Mouse (Mus musculus) MEL (cell line): ENCODE measurements at regions not wholly inside any gene's neighbourhood (a gene's known extent, or its start where the extent isn't known, plus 50 kb on each side); places are given as distances from the start of the nearest gene placed in this dataset.

Experiments used
- CHD1 ChIP-seq: IDR thresholded peaks from 2 replicates; pipeline ENCODE4 v1.6.1; 2012; ENCODE audit warnings: low read depth, mild to moderate bottlenecking, inconsistent platforms, low read length, improper control_type of control experiment
- CHD2 ChIP-seq: IDR thresholded peaks from 2 replicates; pipeline ENCODE4 v1.6.1; 2011; ENCODE audit warnings: low read length, improper control_type of control experiment
- CTCF ChIP-seq, 3 experiments: IDR thresholded peaks in 2 of 3; conservative IDR thresholded peaks in 1 of 3; 2 replicates each; pipeline ENCODE4 v1.5.1; 2011 to 2012; ENCODE audit warnings: low read length in 3 of 3, low read depth in 2 of 3, mild to moderate bottlenecking in 2 of 3, improper control_type of control experiment in 1 of 3, inconsistent platforms in 1 of 3, mixed read lengths in 1 of 3, moderate library complexity in 1 of 3; ENCODE audit not compliant: control insufficient read depth in 1 of 3, insufficient read depth in 1 of 3, poor library complexity in 1 of 3, severe bottlenecking in 1 of 3
- E2F4 ChIP-seq: IDR thresholded peaks from 2 replicates; pipeline ENCODE4 v1.6.1; 2011; ENCODE audit warnings: low read depth, low read length, improper control_type of control experiment, borderline replicate concordance
- EP300 ChIP-seq, 2 experiments: IDR thresholded peaks; 2 replicates each; pipeline ENCODE4 v1.6.1; 2011; ENCODE audit warnings: improper control_type of control experiment in 2 of 2, low read length in 2 of 2, low read depth in 1 of 2, mild to moderate bottlenecking in 1 of 2
- MAZ ChIP-seq: IDR thresholded peaks from 2 replicates; pipeline ENCODE4 v1.6.1; 2012; ENCODE audit warnings: low read depth, mild to moderate bottlenecking, inconsistent platforms, low read length, improper control_type of control experiment
- POLR2A ChIP-seq, 2 experiments: IDR thresholded peaks; 2 replicates each; pipeline ENCODE4 v1.6.1; 2011 to 2012; ENCODE audit warnings: low read length in 2 of 2, mild to moderate bottlenecking in 2 of 2, control low read depth in 1 of 2, improper control_type of control experiment in 1 of 2, low read depth in 1 of 2, moderate library complexity in 1 of 2; ENCODE audit not compliant: control insufficient read depth in 1 of 2, insufficient read depth in 1 of 2, poor library complexity in 1 of 2
- POLR2AphosphoS2 ChIP-seq: IDR thresholded peaks from 2 replicates; pipeline ENCODE4 v1.6.1; 2011; ENCODE audit warnings: low read length, improper control_type of control experiment
- SMC3 ChIP-seq: IDR thresholded peaks from 2 replicates; pipeline ENCODE4 v1.6.1; 2011; ENCODE audit warnings: low read depth, low read length, improper control_type of control experiment
- TCF12 ChIP-seq: IDR thresholded peaks from 2 replicates; pipeline ENCODE4 v1.6.1; 2014; ENCODE audit warnings: low read depth, mild to moderate bottlenecking, inconsistent platforms, low read length, improper control_type of control experiment, moderate library complexity
- USF1 ChIP-seq: IDR thresholded peaks from 2 replicates; pipeline ENCODE4 v1.6.1; 2014; ENCODE audit warnings: low read depth, mild to moderate bottlenecking, inconsistent platforms, low read length, improper control_type of control experiment, moderate library complexity
- ZC3H11A ChIP-seq: IDR thresholded peaks from 2 replicates; pipeline ENCODE4 v1.6.1; 2012; ENCODE audit warnings: low read depth, mild to moderate bottlenecking, inconsistent platforms, low read length, improper control_type of control experiment
- ZMIZ1 ChIP-seq: IDR thresholded peaks from 2 replicates; pipeline ENCODE4 v1.6.1; 2012; ENCODE audit warnings: low read depth, mild to moderate bottlenecking, inconsistent platforms, low read length, improper control_type of control experiment, moderate library complexity

- no peak for TF ChIP-seq CTCF (IDR thresholded peaks at IDR 0.05 in 2 of 3, conservative IDR thresholded peaks at IDR 0.05 in 1 of 3; ENCODE audit: control insufficient read depth in 1 of 3, insufficient read depth in 1 of 3, low read depth in 2 of 3, low read length in 3 of 3, poor library complexity in 1 of 3, severe bottlenecking in 1 of 3)
- TF ChIP-seq CHD2 = no peak
- TF ChIP-seq POLR2A (IDR thresholded peaks at IDR 0.05; ENCODE audit: control insufficient read depth in 1 of 2, insufficient read depth in 1 of 2, low read depth in 1 of 2, low read length in 2 of 2, poor library complexity in 1 of 2) = no peak
- no peak for TF ChIP-seq POLR2AphosphoS2
- TF ChIP-seq SMC3 = no peak
- no peak for TF ChIP-seq E2F4
- TF ChIP-seq ZMIZ1 = no peak
- no peak for TF ChIP-seq USF1
- TF ChIP-seq MAZ = no peak
- no peak for TF ChIP-seq EP300 (IDR thresholded peaks at IDR 0.05; ENCODE audit: low read depth in 1 of 2, low read length in 2 of 2)
- TF ChIP-seq CHD1 = no peak
- no peak for TF ChIP-seq TCF12
- TF ChIP-seq ZC3H11A = no peak
Measured at GRCm38 (mm10) chr10:98135026-98135425, 408.5 kb upstream of the C030005K15Rik start.
